Mouse (Mus musculus) forebrain, embryonic 10.5 days (tissue): ENCODE results near the gene Itpr3. TPM values are rescaled to one million over a fixed set of nuclear protein-coding genes. Genes with fewer than 3 reads are reported as not detected.

Source experiments
- DNase-seq: peaks from one replicate; pipeline ENCODE4 v3.0.0-alpha.2; 2017; ENCODE audit warnings: low spot score; ENCODE audit errors: extremely low spot score
- H3K27ac ChIP-seq: fragments of 300-500 bp; sonication (generic); 2 replicates; pipeline ENCODE4 v1.5.1; 2016; ENCODE audit warnings: mild to moderate bottlenecking
- H3K27me3 ChIP-seq: fragments of 300-500 bp; sonication (generic); 2 replicates; pipeline ENCODE4 v1.6.1; 2016; ENCODE audit warnings: mild to moderate bottlenecking; ENCODE audit not compliant: poor library complexity, severe bottlenecking
- H3K36me3 ChIP-seq: fragments of 300-500 bp; sonication (generic); replicated peaks from 2 replicates; pipeline ENCODE4 v1.6.1; 2016; ENCODE audit warnings: mild to moderate bottlenecking, moderate library complexity
- H3K4me1 ChIP-seq: fragments of 300-500 bp; sonication (generic); 2 replicates; pipeline ENCODE4 v1.6.1; 2016
- H3K4me3 ChIP-seq: fragments of 300-500 bp; sonication (generic); 2 replicates; pipeline ENCODE4 v1.5.1; 2016; ENCODE audit warnings: mild to moderate bottlenecking, moderate library complexity
- H3K9me3 ChIP-seq: fragments of 300-500 bp; sonication (generic); 2 replicates; pipeline ENCODE4 v1.6.1; 2016; ENCODE audit warnings: mild to moderate bottlenecking, moderate library complexity
- WGBS: fragments of 180-500 bp; shearing (Covaris S2); methylation state at CpG from one replicate; pipeline ENCODE4 v1.1.7; 2016; 5-methylcytosine and 5-hydroxymethylcytosine counted together
- polyA plus RNA-seq: library from polyadenylated mRNA; unstranded; fragments of >200 nt; fragmentation: Nextera tagmentation; extraction: Ambion mirVana; gene quantifications from 2 replicates; pipeline ENCODE4 v1.2.1, GENCODE M21; 2016

Itpr3 gene
- polyA plus RNA-seq, 1 experiment from 2014 or later, result 1.6 TPM

GRCm38 (mm10) chr17:27126974-27127373, 69.9 kb downstream of the Itpr3 start:
- no peak overlapping the region for H3K27ac ChIP-seq
- H3K9me3 ChIP-seq, result no peaks in the 10 kb centered on the region
- peaks cover 61% of the 10 kb centered on the region for H3K36me3 ChIP-seq
- 0 out of 2 replicates have a peak, but pooled peaks cover 5% of the 10 kb centered on the region for H3K27me3 ChIP-seq
- no peak for DNase-seq
- peaks cover 46% of the 10 kb centered on the region for H3K4me1 ChIP-seq
- no peak overlapping the region for H3K4me3 ChIP-seq
- WGBS, result 90% methylated on average over 10 of the region's 10 CpGs

GRCm38 (mm10) chr17:27128189-27128588, 71.1 kb downstream of the Itpr3 start:
- H3K4me3 ChIP-seq, result no peak overlapping the region
- no peaks in the 10 kb centered on the region for H3K9me3 ChIP-seq
- H3K4me1 ChIP-seq, result peaks cover 58% of the 10 kb centered on the region
- WGBS, result 89% methylated on average over 5 of the region's 5 CpGs
- DNase-seq, result no peak
- peaks cover 52% of the 10 kb centered on the region for H3K36me3 ChIP-seq
- no peaks in the 10 kb centered on the region for H3K27me3 ChIP-seq
- H3K27ac ChIP-seq, result 0 out of 2 replicates have a peak overlapping the region, but pooled peaks have one; percentile 4

- WGBS, result 85% methylated on average over 13 of the region's 13 CpGs
- H3K9me3 ChIP-seq, result no peaks in the 10 kb centered on the region
- DNase-seq, result no peak
- H3K27ac ChIP-seq, result no peak overlapping the region
- peaks cover 63% of the 10 kb centered on the region for H3K4me1 ChIP-seq
- no peaks in the 10 kb centered on the region for H3K27me3 ChIP-seq
- H3K36me3 ChIP-seq, result peaks cover 41% of the 10 kb centered on the region
- no peak overlapping the region for H3K4me3 ChIP-seq
These were observed 72.2 kb downstream of the Itpr3 start for GRCm38 (mm10) chr17:27129291-27129690.

- WGBS, result 86% methylated on average over 7 of the region's 7 CpGs
- H3K9me3 ChIP-seq, result no peaks in the 10 kb centered on the region
- peaks cover 69% of the 10 kb centered on the region for H3K4me1 ChIP-seq
- no peak overlapping the region for H3K4me3 ChIP-seq
- no peak for DNase-seq
- H3K36me3 ChIP-seq, result peaks cover 36% of the 10 kb centered on the region
- no peak overlapping the region for H3K27ac ChIP-seq
- peaks cover 1% of the 10 kb centered on the region; the same call in 1 of the 2 replicates for H3K27me3 ChIP-seq
These were observed 72.7 kb downstream of the Itpr3 start for GRCm38 (mm10) chr17:27129819-27130218.

GRCm38 (mm10) chr17:27130246-27130645, 73.1 kb downstream of the Itpr3 start:
- H3K4me3 ChIP-seq, result no peak overlapping the region
- H3K9me3 ChIP-seq, result no peaks in the 10 kb centered on the region
- H3K27ac ChIP-seq, result no peak overlapping the region
- H3K4me1 ChIP-seq, result peaks cover 69% of the 10 kb centered on the region
- DNase-seq, result no peak
- 70% methylated on average over 9 of the region's 9 CpGs for WGBS
- H3K36me3 ChIP-seq, result peaks cover 32% of the 10 kb centered on the region
- peaks cover 6% of the 10 kb centered on the region; the same call in 1 of the 2 replicates for H3K27me3 ChIP-seq

GRCm38 (mm10) chr17:27131240-27131665, 74.1 kb downstream of the Itpr3 start:
- 87% methylated on average over 10 of the region's 10 CpGs for WGBS
- Histone ChIP-seq H3K36me3 (peaks cover 26% of the 10 kb centered on the region), H3K4me1 (peaks cover 70% of the 10 kb centered on the region)

GRCm38 (mm10) chr17:27132238-27132637, 75.1 kb downstream of the Itpr3 start:
- no peak for DNase-seq
- H3K36me3 ChIP-seq, result peaks cover 22% of the 10 kb centered on the region
- H3K4me3 ChIP-seq, result no peak overlapping the region
- WGBS, result 94% methylated on average over 10 of the region's 10 CpGs
- H3K9me3 ChIP-seq, result no peaks in the 10 kb centered on the region
- H3K27ac ChIP-seq, result no peak overlapping the region
- peaks cover 64% of the 10 kb centered on the region for H3K4me1 ChIP-seq
- H3K27me3 ChIP-seq, result peaks cover 14% of the 10 kb centered on the region; the same call in 1 of the 2 replicates

More at GRCm38 (mm10) chr17:27131240-27131665, 74.1 kb downstream of the Itpr3 start:
- H3K9me3 ChIP-seq, result no peaks in the 10 kb centered on the region
- no peak overlapping the region for H3K27ac ChIP-seq
- H3K4me3 ChIP-seq, result no peak overlapping the region
- peaks cover 14% of the 10 kb centered on the region; the same call in 1 of the 2 replicates for H3K27me3 ChIP-seq
- no peak for DNase-seq

GRCm38 (mm10) chr17:27133551-27134141, 76.5 kb downstream of the Itpr3 start, which contains the start of gene Uqcc2:
TSS of gene Uqcc2 (minus strand) at chr17:27133916.
- H3K4me1 ChIP-seq, result peaks cover 63% of the 10 kb centered on the region
- under 1% methylated on average over 46 of the region's 46 CpGs for WGBS
- peak within 1 kb of the TSS; percentile 98 for H3K27ac ChIP-seq
- peaks cover 11% of the 10 kb centered on the region for H3K36me3 ChIP-seq
- peak within 1 kb of the TSS; percentile 78 for H3K4me3 ChIP-seq
- H3K27me3 ChIP-seq, result peaks cover 14% of the 10 kb centered on the region; the same call in 1 of the 2 replicates
- DNase-seq, result peak; percentile 96
- H3K9me3 ChIP-seq, result no peaks in the 10 kb centered on the region

GRCm38 (mm10) chr17:27134187-27134586, 77.1 kb downstream of the Itpr3 start:
- H3K4me3 ChIP-seq, result peak overlapping the region; percentile 78
- peaks cover 8% of the 10 kb centered on the region for H3K36me3 ChIP-seq
- 34% methylated on average over 9 of the region's 9 CpGs for WGBS
- peaks cover 68% of the 10 kb centered on the region for H3K4me1 ChIP-seq
- no peaks in the 10 kb centered on the region for H3K9me3 ChIP-seq
- no peak for DNase-seq
- peak overlapping the region; percentile 98 for H3K27ac ChIP-seq
- peaks cover 16% of the 10 kb centered on the region for H3K27me3 ChIP-seq

- peaks cover 21% of the 10 kb centered on the region for H3K27me3 ChIP-seq
- H3K9me3 ChIP-seq, result no peaks in the 10 kb centered on the region
- peaks cover 8% of the 10 kb centered on the region for H3K36me3 ChIP-seq
- DNase-seq, result no peak
- no peak overlapping the region; the same call in 1 of the 2 replicates for H3K4me3 ChIP-seq
- WGBS, result 34% methylated on average over 3 of the region's 3 CpGs
- peaks cover 74% of the 10 kb centered on the region for H3K4me1 ChIP-seq
- no peak overlapping the region for H3K27ac ChIP-seq
These were observed 77.6 kb downstream of the Itpr3 start for GRCm38 (mm10) chr17:27134715-27135114.

GRCm38 (mm10) chr17:27138396-27138795, 81.3 kb downstream of the Itpr3 start:
- H3K4me3 ChIP-seq, result no peak overlapping the region
- H3K27me3 ChIP-seq, result peaks cover 33% of the 10 kb centered on the region
- H3K4me1 ChIP-seq, result peaks cover 66% of the 10 kb centered on the region
- no peak overlapping the region for H3K27ac ChIP-seq
- 74% methylated on average over 9 of the region's 9 CpGs for whole genome bisulfite sequencing
- no peak for DNase-seq
- H3K9me3 ChIP-seq, result no peaks in the 10 kb centered on the region
- no peaks in the 10 kb centered on the region for H3K36me3 ChIP-seq

GRCm38 (mm10) chr17:27139304-27139703, 82.2 kb downstream of the Itpr3 start:
- 62% methylated on average over 7 of the region's 7 CpGs for WGBS
- Histone ChIP-seq H3K36me3 (no peaks in the 10 kb centered on the region), H3K27ac (peak overlapping the region; percentile 27; the same call in 1 of the 2 replicates), H3K27me3 (peaks cover 36% of the 10 kb centered on the region), H3K4me3 (no peak overlapping the region), H3K4me1 (peaks cover 66% of the 10 kb centered on the region), H3K9me3 (no peaks in the 10 kb centered on the region)
- DNase-seq, result no peak

- H3K27ac ChIP-seq, result peak overlapping the region; percentile 11
- H3K4me3 ChIP-seq, result no peak overlapping the region
- H3K27me3 ChIP-seq, result peaks cover 36% of the 10 kb centered on the region
- WGBS, result 67% methylated on average over 9 of the region's 9 CpGs
- DNase-seq, result no peak
- no peaks in the 10 kb centered on the region for H3K9me3 ChIP-seq
- peaks cover 63% of the 10 kb centered on the region for H3K4me1 ChIP-seq
- no peaks in the 10 kb centered on the region for H3K36me3 ChIP-seq
These were observed 83.2 kb downstream of the Itpr3 start for GRCm38 (mm10) chr17:27140262-27140661.
